Mouse (Mus musculus) ES-E14 (cell line): ENCODE measurements around the gene Ston1. TPM values are rescaled to one million over a fixed set of nuclear protein-coding genes. Genes with fewer than 3 reads are reported as not detected.

Experiments
- DNase-seq: peaks from one replicate; pipeline ENCODE4 v3.0.0-alpha.2; 2013; ENCODE audit warnings: low read depth, low spot score
- H3K27ac ChIP-seq: 2 replicates; pipeline ENCODE4 v1.5.1; 2012; ENCODE audit warnings: low read depth, mild to moderate bottlenecking, low read length, moderate library complexity, mixed read lengths; ENCODE audit not compliant: poor library complexity, insufficient read depth, severe bottlenecking
- H3K36me3 ChIP-seq: 2 replicates; pipeline ENCODE4 v1.6.1; 2012; ENCODE audit warnings: mild to moderate bottlenecking, low read length, moderate library complexity, mixed read lengths; ENCODE audit not compliant: control insufficient read depth, poor library complexity, insufficient read depth, severe bottlenecking
- H3K4me1 ChIP-seq, 2 experiments: fragments of 150-350 bp in 1 of 2; sonication (generic) in 1 of 2; 2 replicates each; pipeline ENCODE4 v1.6.1; 2012; ENCODE audit warnings: low read length in 2 of 2, mild to moderate bottlenecking in 1 of 2, mixed read lengths in 1 of 2; ENCODE audit not compliant: control insufficient read depth in 2 of 2, insufficient read depth in 2 of 2, poor library complexity in 1 of 2
- H3K4me3 ChIP-seq, 2 experiments: fragments of 150-350 bp in 1 of 2; sonication (generic) in 1 of 2; 2 replicates each; pipeline ENCODE4 v1.5.1; 2012; ENCODE audit warnings: low read length in 2 of 2, low read depth in 1 of 2, mild to moderate bottlenecking in 1 of 2, mixed read lengths in 1 of 2; ENCODE audit not compliant: insufficient read depth in 1 of 2, poor library complexity in 1 of 2, severe bottlenecking in 1 of 2
- H3K9ac ChIP-seq: 2 replicates; pipeline ENCODE4 v1.6.1; 2012; ENCODE audit warnings: low read depth, mild to moderate bottlenecking, low read length, mixed read lengths; ENCODE audit not compliant: poor library complexity, insufficient read depth, severe bottlenecking
- H3K9me3 ChIP-seq: fragments of 150-350 bp; sonication (generic); 2 replicates; pipeline ENCODE4 v1.6.1; 2012; ENCODE audit warnings: low read depth, mild to moderate bottlenecking, low read length; ENCODE audit not compliant: control insufficient read depth, insufficient read depth
- CHD2 ChIP-seq: IDR thresholded peaks from 2 replicates; pipeline ENCODE4 v1.6.1; 2014; ENCODE audit warnings: mild to moderate bottlenecking, low read depth, low read length, inconsistent platforms
- HCFC1 ChIP-seq: IDR thresholded peaks from 2 replicates; pipeline ENCODE4 v1.6.1; 2012; ENCODE audit warnings: low read length, inconsistent platforms, borderline replicate concordance; ENCODE audit not compliant: insufficient read depth
- MAFK ChIP-seq: IDR thresholded peaks from 2 replicates; pipeline ENCODE4 v1.6.1; 2014; ENCODE audit warnings: mild to moderate bottlenecking, low read depth, low read length, inconsistent platforms; ENCODE audit not compliant: insufficient read depth
- ZC3H11A ChIP-seq: IDR thresholded peaks from 2 replicates; pipeline ENCODE4 v1.6.1; 2012; ENCODE audit warnings: low read depth, mild to moderate bottlenecking, inconsistent platforms, low read length, borderline replicate concordance
- ZNF384 ChIP-seq: IDR thresholded peaks from 2 replicates; pipeline ENCODE4 v1.6.1; 2012; ENCODE audit warnings: low read depth, low read length, inconsistent platforms
- in situ Hi-C, 2 experiments: fragments of 600-800 bp; cut with MboI; formaldehyde crosslinking; loops; one replicate each; pipeline ENCODE4 v1.15.1; 2025; ENCODE audit warnings: low sequenced_read_pairs in 2 of 2, inconsistent platforms in 1 of 2; ENCODE audit not compliant: unreplicated experiment in 2 of 2
- total RNA-seq: library from RNA; depleted of rRNA; stranded (reverse); fragments of 300-350 nt; gene quantifications from 2 replicates; pipeline ENCODE4 v1.2.3, GENCODE M21; 2012

The Ston1 gene
- total RNA-seq, 1 experiment: 4.5 TPM

- H3K9me3 ChIP-seq: no peaks in the 10 kb centered on the region
- peaks cover 2% of the 10 kb centered on the region; the same call in 1 of the 2 replicates for H3K36me3 ChIP-seq
- in situ Hi-C loops: no loop called here
- TF ChIP-seq HCFC1 (no peak), CHD2 (no peak), MAFK (no peak), ZC3H11A (no peak), ZNF384 (no peak)
- peak overlapping the region; percentile 2 to 42; a peak in 2 of 4 replicates for H3K4me3 ChIP-seq
- H3K4me1 ChIP-seq: peaks cover 16 to 37% of the 10 kb centered on the region in 2 experiments
- no peak for DNase-seq
- no peak overlapping the region for H3K9ac ChIP-seq
- no peak overlapping the region; the same call in 1 of the 2 replicates for H3K27ac ChIP-seq
Observed at GRCm38 (mm10) chr17:88629381-88629759, 31.9 kb downstream of the Ston1 start.

- no peaks in the 10 kb centered on the region for H3K9me3 ChIP-seq
- H3K4me3 ChIP-seq: peak overlapping the region; percentile 10 to 42; a peak in 2 of 4 replicates
- H3K9ac ChIP-seq: peak overlapping the region; percentile 27; the same call in 1 of the 2 replicates
- H3K36me3 ChIP-seq: no peaks in the 10 kb centered on the region
- peak overlapping the region; percentile 66; the same call in 1 of the 2 replicates for H3K27ac ChIP-seq
- in situ Hi-C loops: no loop called here
- DNase-seq: no peak
- peaks cover 14 to 34% of the 10 kb centered on the region in 2 experiments for H3K4me1 ChIP-seq
- TF ChIP-seq HCFC1 (no peak), MAFK (no peak), CHD2 (no peak), ZNF384 (no peak), ZC3H11A (no peak)
Observed at GRCm38 (mm10) chr17:88629931-88630553, 32.6 kb downstream of the Ston1 start.

- 0 out of 2 replicates have a peak overlapping the region, but pooled peaks have one; percentile 27 for H3K9ac ChIP-seq
- no peak for DNase-seq
Observed at GRCm38 (mm10) chr17:88630554-88630948, 33.1 kb downstream of the Ston1 start.

GRCm38 (mm10) chr17:88632631-88633030 is 35.1 kb downstream of the Ston1 start:
- DNase-seq: no peak
- Histone ChIP-seq H3K9ac (no peak overlapping the region), H3K36me3 (0 out of 2 replicates have a peak, but pooled peaks cover 6% of the 10 kb centered on the region), H3K27ac (no peak overlapping the region), H3K4me3 (no peak overlapping the region), H3K9me3 (no peaks in the 10 kb centered on the region), H3K4me1 (peaks cover 6 to 18% of the 10 kb centered on the region in 2 experiments; a peak in 3 of 4 replicates)
- in situ Hi-C loops: no loop called here
- TF ChIP-seq CHD2 (no peak), ZC3H11A (no peak), MAFK (no peak), HCFC1 (no peak), ZNF384 (no peak)

More at GRCm38 (mm10) chr17:88630554-88630948, 33.1 kb downstream of the Ston1 start:
- TF ChIP-seq ZNF384 (no peak), CHD2 (no peak), ZC3H11A (no peak), MAFK (no peak), HCFC1 (no peak)
- H3K4me3 ChIP-seq: no peak overlapping the region; a peak in 1 of 4 replicates
- H3K27ac ChIP-seq: peak overlapping the region; percentile 66; the same call in 1 of the 2 replicates
- in situ Hi-C loops: no loop called here
- H3K9me3 ChIP-seq: no peaks in the 10 kb centered on the region
- 0 out of 2 replicates have a peak, but pooled peaks cover under 1% of the 10 kb centered on the region for H3K36me3 ChIP-seq
- peaks cover 14 to 33% of the 10 kb centered on the region in 2 experiments for H3K4me1 ChIP-seq
